Mouse (Mus musculus) bone marrow, adult 2 months (tissue): Measurements from ENCODE around the gene Tmigd1.

Source experiments
- CTCF ChIP-seq: fragments of 200-500 bp; IDR thresholded peaks from 2 replicates; pipeline ENCODE4 v1.5.1; 2011; ENCODE audit warnings: low read length, control low read depth; ENCODE audit not compliant: control insufficient read depth, insufficient read depth
- POLR2A ChIP-seq: fragments of 200-500 bp; IDR thresholded peaks from 2 replicates; pipeline ENCODE4 v1.6.1; 2011; ENCODE audit warnings: low read depth, mild to moderate bottlenecking, control low read depth, low read length, borderline replicate concordance; ENCODE audit not compliant: control insufficient read depth

- TF ChIP-seq CTCF, result no peak
- TF ChIP-seq POLR2A, result no peak
Observed at GRCm38 (mm10) chr11:76896360-76896759, 5.6 kb upstream of the Tmigd1 start.
